Mouse (Mus musculus) kidney, postnatal 4 days (tissue): ENCODE measurements around the gene Tmem179.
A peak's percentile ranks its signal among the peaks of the same experiment; 100 is the strongest.

ENCODE experiments used
- DNase-seq, 2 experiments: peaks; one replicate each; pipeline ENCODE4 v3.0.0; 2021; ENCODE audit warnings: mixed read lengths in 2 of 2

Gene Tmem179

DNA sequence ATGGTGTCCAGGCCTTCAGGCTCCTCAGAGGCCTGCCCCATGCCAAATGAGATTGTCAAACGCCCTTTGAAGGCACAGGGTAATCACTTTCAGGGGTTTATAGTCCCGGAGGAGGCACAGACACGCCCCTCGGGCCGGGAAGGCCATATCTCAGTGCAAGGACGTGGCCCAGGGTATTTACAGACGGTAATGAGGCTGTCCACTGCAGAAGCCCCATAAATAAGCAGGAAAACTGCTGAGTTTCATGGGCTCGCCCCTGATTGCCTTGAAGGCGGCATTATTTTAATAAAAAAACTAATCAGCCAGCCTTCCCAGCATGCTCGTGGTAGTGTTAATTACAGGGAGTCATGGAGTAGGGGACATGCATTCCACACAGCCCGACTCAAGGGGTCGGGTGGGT, 54.1 kb downstream of the Tmem179 start:
- no peak for DNase-seq

DNA sequence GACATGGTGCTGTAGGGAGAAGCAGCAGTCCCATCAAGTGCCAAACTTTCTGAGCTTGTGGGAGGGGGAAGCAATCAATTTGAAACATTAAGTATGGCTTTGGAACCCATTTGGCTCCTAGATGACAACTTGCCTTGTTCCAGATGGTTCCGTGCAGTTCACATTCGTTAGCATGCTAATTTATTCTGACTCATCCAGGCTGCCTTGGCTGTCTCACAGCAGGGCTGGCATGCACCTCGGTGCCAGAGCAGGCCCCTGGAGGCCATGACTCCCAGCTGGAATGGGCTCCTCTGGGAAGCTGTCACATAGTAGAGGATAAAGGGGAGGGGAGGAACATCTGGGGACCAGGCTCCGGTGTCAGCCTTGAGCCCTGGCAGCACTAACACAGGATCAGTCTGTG, 58.7 kb downstream of the Tmem179 start:
- no peak for DNase-seq

DNA sequence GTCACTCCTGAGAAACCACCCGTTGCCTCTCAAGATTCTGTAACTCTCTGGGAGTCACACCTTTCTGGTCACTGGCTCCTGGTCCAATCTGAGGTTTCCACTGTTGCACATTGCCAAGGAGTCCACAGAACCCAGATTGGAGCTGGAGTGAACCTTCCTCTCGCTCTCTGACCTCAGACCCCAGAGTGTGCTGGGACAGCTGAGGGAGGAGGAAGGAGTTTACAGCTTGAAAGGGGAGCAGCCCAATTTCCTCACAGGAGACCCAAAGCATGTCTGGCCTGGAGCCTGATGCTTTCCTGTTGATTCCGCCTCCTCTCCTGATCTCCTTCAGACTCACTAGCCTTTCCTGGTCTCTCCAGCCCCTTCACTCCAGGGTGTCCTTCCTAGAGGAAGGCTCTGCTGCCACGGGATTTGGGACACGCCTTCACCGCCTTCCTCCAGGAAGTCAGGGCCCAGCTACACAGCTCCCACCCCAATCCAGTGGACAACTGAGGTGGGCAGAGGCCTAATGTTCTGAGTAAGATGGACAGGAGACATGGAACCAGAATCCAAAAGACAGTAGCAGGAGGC, 60.3 kb downstream of the Tmem179 start:
- no peak for DNase-seq

DNA sequence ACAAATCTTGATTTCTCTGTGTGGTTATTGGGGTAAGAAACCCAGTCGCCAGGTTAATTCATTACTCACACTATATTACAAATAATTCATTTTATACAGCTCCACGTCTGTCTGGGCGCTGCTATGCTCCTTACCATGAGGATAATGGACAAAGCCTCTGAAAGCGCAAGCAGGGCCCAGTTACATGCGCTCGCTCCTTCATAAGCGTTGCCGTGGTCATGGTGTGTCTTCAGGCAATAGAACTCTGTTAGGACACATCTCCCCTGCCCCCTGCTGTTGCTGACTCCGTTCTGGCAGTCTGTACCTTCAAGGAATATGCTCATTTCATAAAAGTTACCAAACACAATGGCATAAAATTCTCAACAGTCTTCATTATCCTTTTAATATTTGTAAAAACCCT, 64.7 kb downstream of the Tmem179 start:
- DNase-seq, result no peak

DNA sequence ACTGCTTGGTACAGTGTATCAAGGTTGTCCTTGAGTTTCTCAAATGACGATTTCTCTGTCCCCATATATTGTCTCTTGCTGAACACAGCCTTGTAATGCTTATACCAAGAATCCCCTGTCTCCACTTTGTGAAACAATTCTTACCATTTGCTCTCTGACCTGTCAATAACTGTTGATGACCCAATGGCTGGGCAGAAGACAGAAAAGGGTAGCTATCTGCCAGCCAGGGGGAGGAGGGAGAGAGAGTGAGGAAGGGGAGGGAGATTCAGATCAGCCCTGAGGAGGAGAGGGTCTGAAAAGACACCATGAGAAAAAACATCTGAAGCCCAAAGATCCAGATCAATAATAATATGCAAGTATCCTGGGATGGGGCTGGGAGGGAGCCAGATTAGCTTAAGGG, 65.2 kb downstream of the Tmem179 start:
- DNase-seq, result no peak

DNA sequence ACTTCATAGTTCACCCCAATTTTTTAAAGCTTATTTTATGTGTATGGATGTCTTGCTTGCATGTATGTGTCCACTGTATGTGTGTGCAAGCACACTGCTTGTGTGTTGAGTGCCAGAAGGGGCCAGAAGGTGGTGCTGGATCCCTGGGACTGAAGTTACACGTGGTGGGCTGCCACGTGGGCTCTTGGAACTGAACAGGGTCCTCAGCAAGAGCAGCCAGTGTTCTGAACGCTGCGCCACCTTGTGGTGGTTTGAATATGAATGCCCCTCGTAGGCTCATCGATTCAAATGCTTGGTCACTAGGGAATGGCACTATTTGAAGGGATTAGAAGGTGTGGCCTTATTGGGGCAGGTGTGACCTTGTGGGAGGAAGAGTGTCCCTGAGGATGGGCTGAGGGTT, 65.7 kb downstream of the Tmem179 start:
- peak; percentile 70 to 78 for DNase-seq
